Mouse (Mus musculus): ENCODE measurements at regions not wholly inside any gene's neighbourhood (a gene's known extent, or its start where the extent isn't known, plus 50 kb on each side); places are given as distances from the start of the nearest gene placed in this dataset.

GRCm38 (mm10) chr15:18360256-18360655 is 458.5 kb upstream of the Cdh10 start:
- no peaks in the 10 kb centered on the region for H3K9me3 ChIP-seq (ENCODE audit: low read length)
- WGBS, result 79% methylated on average over 4 of the region's 4 CpGs
- H3K27me3 ChIP-seq (ENCODE audit: insufficient read depth, low read length), result no peaks in the 10 kb centered on the region
- TF ChIP-seq CTCF (IDR thresholded peaks at IDR 0.05; ENCODE audit: low read depth), result no peak
- no peaks in the 10 kb centered on the region for H3K4me1 ChIP-seq (ENCODE audit: insufficient read depth, low read length)
- no peak overlapping the region for H3K4me3 ChIP-seq (ENCODE audit: low read length)
- H3K4me2 ChIP-seq (ENCODE audit: low read depth, low read length), result no peak overlapping the region
- ATAC-seq, result no peak
- H3K9ac ChIP-seq (replicated peaks; ENCODE audit: low read length), result no peak overlapping the region
- no peak for DNase-seq (ENCODE audit: low spot score)
- H3K36me3 ChIP-seq (ENCODE audit: insufficient read depth, low read length), result no peaks in the 10 kb centered on the region
- H3K27ac ChIP-seq, result no peak overlapping the region

GRCm38 (mm10) chr15:18399724-18400123 is 419.0 kb upstream of the Cdh10 start:
- H3K9ac ChIP-seq (replicated peaks; ENCODE audit: low read length), result no peak overlapping the region
- ATAC-seq (no peak), DNase-seq (ENCODE audit: low spot score) (peak; percentile 39)
- H3K9me3 ChIP-seq (ENCODE audit: low read length), result no peaks in the 10 kb centered on the region
- H3K4me1 ChIP-seq (ENCODE audit: insufficient read depth, low read length), result no peaks in the 10 kb centered on the region
- no peaks in the 10 kb centered on the region for H3K27me3 ChIP-seq (ENCODE audit: insufficient read depth, low read length)
- no peaks in the 10 kb centered on the region for H3K36me3 ChIP-seq (ENCODE audit: insufficient read depth, low read length)
- no peak overlapping the region for H3K27ac ChIP-seq
- peak; percentile 41 for TF ChIP-seq CTCF (IDR thresholded peaks at IDR 0.05; ENCODE audit: low read depth)
- no peak overlapping the region for H3K4me2 ChIP-seq (ENCODE audit: low read depth, low read length)
- WGBS, result 56% methylated on average over 2 of the region's 2 CpGs
- no peak overlapping the region for H3K4me3 ChIP-seq (ENCODE audit: low read length)

- no peak overlapping the region for H3K27ac ChIP-seq
- H3K9me3 ChIP-seq (ENCODE audit: low read length), result no peaks in the 10 kb centered on the region
- DNase-seq (ENCODE audit: low spot score) (no peak), ATAC-seq (no peak)
- no peak overlapping the region for H3K4me3 ChIP-seq (ENCODE audit: low read length)
- no peak for TF ChIP-seq CTCF (IDR thresholded peaks at IDR 0.05; ENCODE audit: low read depth)
- no peaks in the 10 kb centered on the region for H3K27me3 ChIP-seq (ENCODE audit: insufficient read depth, low read length)
- no peak overlapping the region for H3K9ac ChIP-seq (replicated peaks; ENCODE audit: low read length)
- H3K36me3 ChIP-seq (ENCODE audit: insufficient read depth, low read length), result no peaks in the 10 kb centered on the region
- no peaks in the 10 kb centered on the region for H3K4me1 ChIP-seq (ENCODE audit: insufficient read depth, low read length)
- no peak overlapping the region for H3K4me2 ChIP-seq (ENCODE audit: low read depth, low read length)
- WGBS, result 64% methylated on average over 3 of the region's 3 CpGs
Measured at GRCm38 (mm10) chr15:18400257-18400846, 418.4 kb upstream of the Cdh10 start.

- DNase-seq (ENCODE audit: low spot score), result no peak
- H3K9ac ChIP-seq (replicated peaks; ENCODE audit: low read length), result no peak overlapping the region
- H3K4me3 ChIP-seq (ENCODE audit: low read length), result no peak overlapping the region
- WGBS, result 92% methylated on average over 5 of the region's 5 CpGs
- no peaks in the 10 kb centered on the region for H3K27me3 ChIP-seq (ENCODE audit: insufficient read depth, low read length)
- no peaks in the 10 kb centered on the region for H3K4me1 ChIP-seq (ENCODE audit: insufficient read depth, low read length)
- H3K4me2 ChIP-seq (ENCODE audit: low read depth, low read length), result no peak overlapping the region
- H3K36me3 ChIP-seq (ENCODE audit: insufficient read depth, low read length), result no peaks in the 10 kb centered on the region
- no peak for ATAC-seq
- no peak for TF ChIP-seq CTCF (IDR thresholded peaks at IDR 0.05; ENCODE audit: low read depth)
- no peaks in the 10 kb centered on the region for H3K9me3 ChIP-seq (ENCODE audit: low read length)
- no peak overlapping the region for H3K27ac ChIP-seq
Measured at GRCm38 (mm10) chr15:18432705-18433104, 386.0 kb upstream of the Cdh10 start.

- DNase-seq (ENCODE audit: low spot score) (peak; percentile 6), ATAC-seq (no peak)
- H3K27ac ChIP-seq, result no peak overlapping the region
- H3K4me3 ChIP-seq (ENCODE audit: low read length), result no peak overlapping the region
- no peak for TF ChIP-seq CTCF (IDR thresholded peaks at IDR 0.05; ENCODE audit: low read depth)
- no peaks in the 10 kb centered on the region for H3K36me3 ChIP-seq (ENCODE audit: insufficient read depth, low read length)
- no peaks in the 10 kb centered on the region for H3K27me3 ChIP-seq (ENCODE audit: insufficient read depth, low read length)
- no peaks in the 10 kb centered on the region for H3K4me1 ChIP-seq (ENCODE audit: insufficient read depth, low read length)
- no peak overlapping the region for H3K9ac ChIP-seq (replicated peaks; ENCODE audit: low read length)
- H3K4me2 ChIP-seq (ENCODE audit: low read depth, low read length), result no peak overlapping the region
- 0 out of 2 replicates have a peak, but pooled peaks cover 2% of the 10 kb centered on the region for H3K9me3 ChIP-seq (ENCODE audit: low read length)
Measured at GRCm38 (mm10) chr15:18453801-18454200, 364.9 kb upstream of the Cdh10 start.

- no peak overlapping the region for H3K27ac ChIP-seq
- DNase-seq (ENCODE audit: low spot score), result no peak
- H3K4me3 ChIP-seq (ENCODE audit: low read length), result no peak overlapping the region
- H3K4me1 ChIP-seq (ENCODE audit: insufficient read depth, low read length), result no peaks in the 10 kb centered on the region
- TF ChIP-seq CTCF (IDR thresholded peaks at IDR 0.05; ENCODE audit: low read depth), result no peak
- ATAC-seq, result no peak
- H3K27me3 ChIP-seq (ENCODE audit: insufficient read depth, low read length), result no peaks in the 10 kb centered on the region
- no peak overlapping the region for H3K4me2 ChIP-seq (ENCODE audit: low read depth, low read length)
- WGBS, result 77% methylated on average over 4 of the region's 4 CpGs
- no peaks in the 10 kb centered on the region for H3K9me3 ChIP-seq (ENCODE audit: low read length)
- H3K36me3 ChIP-seq (ENCODE audit: insufficient read depth, low read length), result no peaks in the 10 kb centered on the region
- H3K9ac ChIP-seq (replicated peaks; ENCODE audit: low read length), result no peak overlapping the region
Measured at GRCm38 (mm10) chr15:18482385-18482784, 336.4 kb upstream of the Cdh10 start.

- no peak for DNase-seq (ENCODE audit: low spot score)
- Histone ChIP-seq H3K27me3 (ENCODE audit: insufficient read depth, low read length) (no peaks in the 10 kb centered on the region), H3K4me1 (ENCODE audit: insufficient read depth, low read length) (no peaks in the 10 kb centered on the region), H3K4me3 (ENCODE audit: low read length) (no peak overlapping the region), H3K9me3 (ENCODE audit: low read length) (no peaks in the 10 kb centered on the region), H3K36me3 (ENCODE audit: insufficient read depth, low read length) (no peaks in the 10 kb centered on the region), H3K9ac (replicated peaks; ENCODE audit: low read length) (no peak overlapping the region), H3K4me2 (ENCODE audit: low read depth, low read length) (no peak overlapping the region), H3K27ac (no peak overlapping the region)
- no peak for TF ChIP-seq CTCF (IDR thresholded peaks at IDR 0.05; ENCODE audit: low read depth)
- WGBS, result 57% methylated on average over 1 of the region's 1 CpGs
- no peak for ATAC-seq
Measured at GRCm38 (mm10) chr15:18511606-18512005, 307.1 kb upstream of the Cdh10 start.

Data from hindbrain, postnatal 0 days (tissue).